Mouse (Mus musculus) ovary, adult 18-20 months (tissue): ENCODE data around the gene Izumo1.
"Not testable (repeated sequence)": the region's sequence is repeated elsewhere in the genome, so short reads cannot be mapped to it uniquely, and the experiment has no call there.

Experiments used
- DNase-seq: peaks from one replicate; pipeline ENCODE4 v3.0.0; 2022; ENCODE audit warnings: low spot score, mixed read lengths

Izumo1 gene

GRCm38 (mm10) chr7:45642503-45643255 is 21.1 kb downstream of the Izumo1 start:
- DNase-seq: no peak

GRCm38 (mm10) chr7:45643441-45644178 is 22.0 kb downstream of the Izumo1 start:
- DNase-seq: peak; percentile 91

- DNase-seq: no peak
These were observed 22.6 kb downstream of the Izumo1 start for GRCm38 (mm10) chr7:45644183-45644582.

- no peak for DNase-seq
These were observed 23.4 kb downstream of the Izumo1 start for GRCm38 (mm10) chr7:45644872-45645590.

- DNase-seq: no peak
These were observed 24.0 kb downstream of the Izumo1 start for GRCm38 (mm10) chr7:45645591-45645971.

- DNase-seq: no peak
These were observed 25.1 kb downstream of the Izumo1 start for GRCm38 (mm10) chr7:45646671-45647070.

- no peak for DNase-seq
These were observed 27.7 kb downstream of the Izumo1 start for GRCm38 (mm10) chr7:45649351-45649750.

- not testable (repeated sequence) for DNase-seq
These were observed 28.9 kb downstream of the Izumo1 start for GRCm38 (mm10) chr7:45650484-45650883.

- DNase-seq: no peak
These were observed 32.9 kb downstream of the Izumo1 start for GRCm38 (mm10) chr7:45654424-45655047.

GRCm38 (mm10) chr7:45660746-45661478 is 39.3 kb downstream of the Izumo1 start:
- DNase-seq: no peak

GRCm38 (mm10) chr7:45661702-45662101 is 40.1 kb downstream of the Izumo1 start:
- DNase-seq: not testable (repeated sequence)

GRCm38 (mm10) chr7:45665303-45666138 is 43.9 kb downstream of the Izumo1 start:
- DNase-seq: no peak

- no peak for DNase-seq
These were observed 44.5 kb downstream of the Izumo1 start, which contains the start of gene Fut2 for GRCm38 (mm10) chr7:45666161-45666560. TSS of gene Fut2 (minus strand) at chr7:45666394.

GRCm38 (mm10) chr7:45667761-45668160 is 46.1 kb downstream of the Izumo1 start:
- DNase-seq: no peak

- DNase-seq: no peak
These were observed 47.3 kb downstream of the Izumo1 start for GRCm38 (mm10) chr7:45668921-45669320.

GRCm38 (mm10) chr7:45677627-45678295 is 56.1 kb downstream of the Izumo1 start:
- DNase-seq: no peak
